Mouse (Mus musculus) liver, embryonic 15.5 days (tissue): ENCODE measurements around the gene 2310011J03Rik. TPM values are rescaled to one million over a fixed set of nuclear protein-coding genes. Genes with fewer than 3 reads are reported as not detected.

Experiments used
- ATAC-seq: fragments of 200-750 bp; cut with Nextera tagmentation; 2 replicates; pipeline ENCODE4 v1.8.0; 2017; ENCODE audit warnings: moderate number of reproducible peaks, mild to moderate bottlenecking, moderate library complexity; ENCODE audit not compliant: insufficient read depth
- H3K27ac ChIP-seq: fragments of 300-500 bp; sonication (generic); replicated peaks from 2 replicates; pipeline ENCODE4 v1.5.1; 2015; ENCODE audit warnings: mild to moderate bottlenecking, inconsistent platforms
- H3K27me3 ChIP-seq: fragments of 300-500 bp; sonication (generic); 2 replicates; pipeline ENCODE4 v1.6.1; 2015; ENCODE audit warnings: mild to moderate bottlenecking, inconsistent platforms
- H3K36me3 ChIP-seq: fragments of 300-500 bp; sonication (generic); replicated peaks from 2 replicates; pipeline ENCODE4 v1.6.1; 2015; ENCODE audit warnings: moderate library complexity, mild to moderate bottlenecking, inconsistent platforms
- H3K4me1 ChIP-seq: fragments of 300-500 bp; sonication (generic); replicated peaks from 2 replicates; pipeline ENCODE4 v1.6.1; 2015; ENCODE audit warnings: inconsistent platforms
- H3K4me2 ChIP-seq: fragments of 300-500 bp; sonication (generic); 2 replicates; pipeline ENCODE4 v1.6.1; 2015; ENCODE audit warnings: moderate library complexity, mild to moderate bottlenecking, inconsistent platforms
- H3K4me3 ChIP-seq: fragments of 300-500 bp; sonication (generic); replicated peaks from 2 replicates; pipeline ENCODE4 v1.5.1; 2015; ENCODE audit warnings: mild to moderate bottlenecking, inconsistent platforms
- H3K9ac ChIP-seq: fragments of 300-500 bp; sonication (generic); 2 replicates; pipeline ENCODE4 v1.6.1; 2015; ENCODE audit warnings: moderate library complexity, mild to moderate bottlenecking, inconsistent platforms
- H3K9me3 ChIP-seq: fragments of 300-500 bp; sonication (generic); replicated peaks from 2 replicates; pipeline ENCODE4 v1.6.1; 2016; ENCODE audit warnings: inconsistent platforms
- WGBS: fragments of 180-500 bp; shearing (Covaris S2); methylation state at CpG from one replicate; pipeline ENCODE4 v1.1.7; 2015; ENCODE audit warnings: mixed read lengths; ENCODE audit not compliant: insufficient replicate concordance; 5-methylcytosine and 5-hydroxymethylcytosine counted together
- polyA plus RNA-seq: library from polyadenylated mRNA; unstranded; fragments of >200 nt; fragmentation: Nextera tagmentation; extraction: Ambion mirVana; gene quantifications from 2 replicates; pipeline ENCODE4 v1.2.1, GENCODE M21; 2015

Gene 2310011J03Rik
- polyA plus RNA-seq, 1 experiment from 2014 or later, result 32.4 TPM

- H3K27me3 ChIP-seq, result peaks cover 56% of the 10 kb centered on the region
- ATAC-seq, result no peak
- 5% methylated on average over 47 of the region's 47 CpGs for WGBS
These were observed 21.4 kb upstream of the 2310011J03Rik start for GRCm38 (mm10) chr10:80341491-80342304.

GRCm38 (mm10) chr10:80341026-80341425 lies 20.7 kb upstream of the 2310011J03Rik start:
- H3K9me3 ChIP-seq, result no peaks in the 10 kb centered on the region
- 26% methylated on average over 21 of the region's 21 CpGs for WGBS
- no peak overlapping the region for H3K9ac ChIP-seq
- peaks cover 74% of the 10 kb centered on the region for H3K4me1 ChIP-seq
- H3K27me3 ChIP-seq, result peaks cover 53% of the 10 kb centered on the region
- no peak overlapping the region for H3K4me3 ChIP-seq
- no peak overlapping the region for H3K4me2 ChIP-seq
- ATAC-seq, result no peak
- H3K27ac ChIP-seq, result no peak overlapping the region
- peaks cover 8% of the 10 kb centered on the region for H3K36me3 ChIP-seq

More at GRCm38 (mm10) chr10:80341491-80342304, 21.4 kb upstream of the 2310011J03Rik start:
- peak overlapping the region; percentile 83 for H3K4me2 ChIP-seq
- no peak overlapping the region for H3K27ac ChIP-seq
- peaks cover 3% of the 10 kb centered on the region; the same call in 1 of the 2 replicates for H3K36me3 ChIP-seq
- H3K9me3 ChIP-seq, result no peaks in the 10 kb centered on the region
- peak overlapping the region; percentile 54 for H3K4me3 ChIP-seq
- H3K4me1 ChIP-seq, result peaks cover 69% of the 10 kb centered on the region
- H3K9ac ChIP-seq, result no peak overlapping the region

- Histone ChIP-seq H3K36me3 (peaks cover 17% of the 10 kb centered on the region), H3K27me3 (peaks cover 44% of the 10 kb centered on the region), H3K4me3 (peak overlapping the region; percentile 27), H3K27ac (no peak overlapping the region), H3K4me2 (peak overlapping the region; percentile 65), H3K9ac (0 out of 2 replicates have a peak overlapping the region, but pooled peaks have one; percentile 7), H3K4me1 (peaks cover 66% of the 10 kb centered on the region), H3K9me3 (no peaks in the 10 kb centered on the region)
- 0 out of 2 replicates have a peak, but pooled peaks have one; percentile 6 for ATAC-seq
- 15% methylated on average over 19 of the region's 19 CpGs for WGBS
These were observed 19.8 kb upstream of the 2310011J03Rik start for GRCm38 (mm10) chr10:80339941-80340750.

GRCm38 (mm10) chr10:80336263-80336662 lies 15.9 kb upstream of the 2310011J03Rik start:
- Histone ChIP-seq H3K27me3 (peaks cover 16% of the 10 kb centered on the region), H3K36me3 (peaks cover 35% of the 10 kb centered on the region), H3K4me3 (no peak overlapping the region), H3K9ac (no peak overlapping the region), H3K4me2 (no peak overlapping the region), H3K27ac (no peak overlapping the region), H3K9me3 (no peaks in the 10 kb centered on the region), H3K4me1 (peaks cover 55% of the 10 kb centered on the region)
- WGBS, result 70% methylated on average over 12 of the region's 12 CpGs
- ATAC-seq, result no peak

- H3K27me3 ChIP-seq, result peaks cover 3% of the 10 kb centered on the region; the same call in 1 of the 2 replicates
- peak overlapping the region; percentile 65; the same call in 1 of the 2 replicates for H3K9ac ChIP-seq
- peak overlapping the region; percentile 68 for H3K4me3 ChIP-seq
- peaks cover 71% of the 10 kb centered on the region for H3K4me1 ChIP-seq
- 54% methylated on average over 5 of the region's 5 CpGs for WGBS
- H3K9me3 ChIP-seq, result no peaks in the 10 kb centered on the region
- H3K27ac ChIP-seq, result peak overlapping the region; percentile 94
- peaks cover 35% of the 10 kb centered on the region for H3K36me3 ChIP-seq
- peak overlapping the region; percentile 96 for H3K4me2 ChIP-seq
- ATAC-seq, result no peak
These were observed 12.2 kb upstream of the 2310011J03Rik start for GRCm38 (mm10) chr10:80332525-80332989.

- peak; percentile 75 for ATAC-seq
- 21% methylated on average over 10 of the region's 10 CpGs for WGBS
- H3K9ac ChIP-seq, result peak overlapping the region; percentile 65
These were observed 11.5 kb upstream of the 2310011J03Rik start for GRCm38 (mm10) chr10:80331636-80332524.

GRCm38 (mm10) chr10:80330888-80331287 lies 10.6 kb upstream of the 2310011J03Rik start:
- 55% methylated on average over 2 of the region's 2 CpGs for WGBS
- H3K4me1 ChIP-seq, result peaks cover 68% of the 10 kb centered on the region

More at GRCm38 (mm10) chr10:80331636-80332524, 11.5 kb upstream of the 2310011J03Rik start:
- H3K4me3 ChIP-seq, result peak overlapping the region; percentile 68
- H3K36me3 ChIP-seq, result peaks cover 34% of the 10 kb centered on the region
- no peaks in the 10 kb centered on the region for H3K9me3 ChIP-seq
- H3K4me2 ChIP-seq, result peak overlapping the region; percentile 96
- peaks cover 71% of the 10 kb centered on the region for H3K4me1 ChIP-seq
- peak overlapping the region; percentile 94 for H3K27ac ChIP-seq
- peaks cover 3% of the 10 kb centered on the region; the same call in 1 of the 2 replicates for H3K27me3 ChIP-seq

GRCm38 (mm10) chr10:80330084-80330483 lies 9.7 kb upstream of the 2310011J03Rik start:
- Histone ChIP-seq H3K36me3 (peaks cover 17% of the 10 kb centered on the region), H3K4me1 (peaks cover 71% of the 10 kb centered on the region), H3K4me2 (peak overlapping the region; percentile 96), H3K27me3 (no peaks in the 10 kb centered on the region), H3K27ac (peak overlapping the region; percentile 94), H3K4me3 (peak overlapping the region; percentile 68), H3K9me3 (no peaks in the 10 kb centered on the region), H3K9ac (peak overlapping the region; percentile 65)
- no peak for ATAC-seq
- under 1% methylated on average over 41 of the region's 41 CpGs for WGBS

More at GRCm38 (mm10) chr10:80330888-80331287, 10.6 kb upstream of the 2310011J03Rik start:
- Histone ChIP-seq H3K4me2 (peak overlapping the region; percentile 96), H3K36me3 (peaks cover 25% of the 10 kb centered on the region), H3K9ac (peak overlapping the region; percentile 65), H3K27ac (peak overlapping the region; percentile 94), H3K4me3 (peak overlapping the region; percentile 68), H3K9me3 (no peaks in the 10 kb centered on the region), H3K27me3 (no peaks in the 10 kb centered on the region)
- ATAC-seq, result no peak

GRCm38 (mm10) chr10:80329273-80330081 lies 9.1 kb upstream of the 2310011J03Rik start, which contains the start of the genes Pcsk4 and Reep6:
Gene Pcsk4, minus strand, starts transcription at chr10:80329498.
Gene Reep6, plus strand, starts transcription at chr10:80329953.
- H3K36me3 ChIP-seq, result peaks cover 11% of the 10 kb centered on the region
- H3K9ac ChIP-seq, result peak within 1 kb of the TSS; percentile 65
- peak within 1 kb of the TSS; percentile 94 for H3K27ac ChIP-seq
- peaks cover 77% of the 10 kb centered on the region for H3K4me1 ChIP-seq
- H3K27me3 ChIP-seq, result no peaks in the 10 kb centered on the region
- H3K4me2 ChIP-seq, result peak within 1 kb of the TSS; percentile 96
- ATAC-seq, result peak; percentile 80
- WGBS, result 4% methylated on average over 36 of the region's 36 CpGs
- H3K4me3 ChIP-seq, result peak within 1 kb of the TSS; percentile 68
- H3K9me3 ChIP-seq, result no peaks in the 10 kb centered on the region
